Mouse (Mus musculus) 3T3-L1 (cell line): Measurements from ENCODE around the gene Olfr830.
"Not testable (repeated sequence)": the region's sequence is repeated elsewhere in the genome, so short reads cannot be mapped to it uniquely, and the experiment has no call there.

Experiments used
- DNase-seq: peaks from one replicate; pipeline ENCODE4 v3.0.0-alpha.2; 2015; ENCODE audit warnings: low read depth, low spot score

Olfr830 gene

DNA sequence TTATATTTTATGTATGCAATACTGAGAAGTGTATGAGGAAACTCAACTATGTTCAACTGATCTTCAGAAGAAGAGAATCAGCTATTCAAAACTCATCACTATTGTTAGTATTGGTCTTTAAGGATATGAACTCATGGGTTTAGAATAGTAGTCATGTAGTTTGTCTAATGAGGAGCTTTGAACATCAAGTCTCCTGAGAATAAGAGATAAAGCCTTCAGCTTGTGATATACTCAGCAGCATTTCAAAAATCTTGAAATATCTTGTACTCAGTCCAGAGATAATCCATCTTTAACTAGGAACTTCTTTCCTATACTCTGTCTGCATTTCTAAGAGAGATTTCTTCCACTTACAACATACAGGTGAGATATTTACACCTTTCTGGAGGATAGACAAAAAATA is at the start of gene Olfr830:
TSS of gene Olfr830 (plus strand) at position 301 of the 400 bp plus-strand sequence.
- DNase-seq, result no peak

DNA sequence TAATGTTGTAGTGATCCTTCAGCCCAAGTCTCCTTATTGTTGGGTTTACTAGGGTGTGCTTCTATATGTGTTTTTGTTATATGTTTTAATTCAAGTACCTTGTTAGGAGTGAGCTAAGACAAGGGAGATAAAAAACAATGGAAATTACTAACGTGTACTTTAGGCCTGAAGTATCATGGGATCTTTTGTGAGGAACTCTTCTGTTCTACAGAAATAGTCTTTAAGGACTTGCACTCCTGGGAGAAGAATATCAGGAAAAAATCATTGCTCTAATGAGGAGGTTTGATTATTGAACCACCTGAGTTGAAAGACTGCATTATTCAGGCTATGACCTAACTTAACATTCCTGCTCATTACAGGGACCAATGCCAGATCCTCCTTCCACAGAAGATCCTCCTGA is 19.9 kb upstream of the Olfr830 start, which contains the start of gene Olfr829:
TSS of gene Olfr829 (plus strand) at position 301 of the 400 bp plus-strand sequence.
- DNase-seq, result no peak

DNA sequence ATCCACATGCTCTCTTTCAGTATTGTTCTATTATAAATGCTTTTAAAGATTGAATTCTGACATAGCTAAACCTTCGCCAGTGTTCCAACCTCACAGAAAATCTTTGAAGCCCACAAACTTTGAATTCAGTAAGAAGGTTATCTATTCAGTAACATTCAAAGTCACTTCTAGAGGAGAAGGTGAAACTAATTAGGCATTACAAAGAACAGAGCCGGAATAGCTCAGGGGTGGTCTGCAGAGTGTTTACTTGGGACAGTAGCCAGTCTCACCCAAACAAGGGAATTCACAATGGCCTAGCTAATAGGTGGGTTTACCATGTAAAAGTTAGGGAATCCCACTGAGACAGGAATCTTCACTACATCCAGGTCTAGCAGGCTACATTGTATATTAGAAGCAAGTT is 33.2 kb downstream of the Olfr830 start:
- not testable (repeated sequence) for DNase-seq

DNA sequence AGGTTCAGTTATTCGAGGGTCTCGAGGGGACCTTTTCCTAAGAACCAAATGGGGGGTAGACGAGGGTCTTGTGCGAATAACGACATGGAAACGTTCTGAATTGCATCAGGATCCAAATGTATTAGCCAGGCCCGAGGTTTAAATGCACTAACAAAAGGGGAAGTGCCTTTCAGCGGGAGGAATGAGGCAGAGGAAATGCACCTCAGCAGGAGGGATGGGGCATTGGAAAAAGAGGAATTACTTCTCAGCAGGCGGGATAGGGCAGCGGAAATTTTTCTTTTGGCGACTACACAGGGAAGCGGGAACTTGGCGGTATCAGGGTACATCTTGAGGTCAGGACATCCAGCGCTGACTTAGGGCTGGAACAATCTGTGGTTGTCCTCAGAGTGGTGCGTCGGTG is 53.4 kb downstream of the Olfr830 start:
- not testable (repeated sequence) for DNase-seq
